Mouse (Mus musculus) heart, postnatal 0 days (tissue): ENCODE measurements at regions not wholly inside any gene's neighbourhood (a gene's known extent, or its start where the extent isn't known, plus 50 kb on each side); places are given as distances from the start of the nearest gene placed in this dataset.

Experiments used
- CTCF ChIP-seq: IDR thresholded peaks from 2 replicates; pipeline ENCODE4 v1.5.1; 2016; ENCODE audit warnings: antibody characterized with exemption, control low read depth, low read depth
- EP300 ChIP-seq: IDR thresholded peaks from 2 replicates; pipeline ENCODE4 v1.6.1; 2016; ENCODE audit warnings: antibody characterized with exemption, low read depth

DNA sequence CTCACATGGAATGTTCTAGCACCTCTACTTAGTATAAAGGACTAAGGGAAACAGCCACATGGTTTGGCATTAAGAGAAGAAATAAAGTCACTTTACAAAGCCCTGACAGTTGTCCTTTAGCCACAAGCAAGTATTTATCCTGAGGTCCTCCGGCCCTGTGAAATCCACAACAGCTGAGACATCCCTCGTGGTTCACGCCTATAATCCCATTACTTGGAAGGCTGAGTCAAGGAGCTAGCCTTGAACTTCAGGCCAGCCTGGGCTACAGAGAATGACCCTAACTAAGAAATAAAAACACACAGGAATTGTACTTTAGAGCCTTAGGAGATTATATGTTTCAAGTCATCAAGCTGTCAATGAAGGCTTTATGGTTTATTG, 238.7 kb downstream of the Gm5426 start:
- no peak for TF ChIP-seq CTCF
- TF ChIP-seq EP300, result no peak
